Mouse (Mus musculus) liver, adult (tissue): ENCODE measurements at regions not wholly inside any gene's neighbourhood (a gene's known extent, or its start where the extent isn't known, plus 50 kb on each side); places are given as distances from the start of the nearest gene placed in this dataset.

Source experiments
- GATA4 ChIP-seq: IDR thresholded peaks from 2 replicates; pipeline ENCODE4 v1.6.1; 2014; ENCODE audit warnings: mild to moderate bottlenecking, low read length; ENCODE audit not compliant: insufficient replicate concordance

DNA sequence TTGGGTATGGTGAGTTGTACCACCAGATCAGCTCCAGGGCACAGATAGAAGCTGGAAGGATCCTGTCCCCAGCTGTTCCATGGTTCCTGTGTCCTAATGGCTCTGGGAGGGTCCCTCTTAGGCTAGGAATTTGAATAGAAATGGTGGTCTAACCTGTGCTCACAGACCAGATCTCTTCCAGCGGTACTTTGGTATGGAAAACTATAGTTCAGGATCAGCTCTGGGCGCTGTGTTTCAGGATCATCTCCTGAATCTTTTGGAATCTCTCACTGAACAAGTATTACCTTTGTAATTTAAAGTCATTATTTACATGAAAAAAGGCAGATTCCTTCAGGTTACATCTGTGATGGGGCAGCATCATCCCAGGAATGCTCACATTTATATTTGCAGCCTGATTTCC, 208.1 kb upstream of the Podxl start:
- no peak for TF ChIP-seq GATA4

DNA sequence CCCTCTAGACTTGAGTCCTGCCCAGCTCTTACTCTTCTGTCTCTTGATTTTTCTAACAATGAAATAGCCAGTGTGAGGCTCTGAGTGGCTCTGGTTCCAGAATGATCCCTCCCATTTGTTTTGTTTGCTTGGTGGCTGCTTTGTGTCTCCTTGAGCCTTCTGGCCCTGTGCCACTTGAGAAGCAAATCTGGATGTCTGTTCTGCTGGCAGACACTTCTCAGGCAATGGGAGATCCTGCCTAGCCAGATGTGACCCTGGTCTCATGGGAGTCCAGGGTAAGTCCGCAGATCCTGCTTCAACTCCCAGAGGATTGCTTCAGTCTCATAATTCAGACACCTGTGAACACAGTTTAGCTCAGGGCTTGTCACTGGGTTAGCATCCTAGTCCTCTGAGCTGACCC, 181.8 kb upstream of the Podxl start:
- TF ChIP-seq GATA4 = no peak

DNA sequence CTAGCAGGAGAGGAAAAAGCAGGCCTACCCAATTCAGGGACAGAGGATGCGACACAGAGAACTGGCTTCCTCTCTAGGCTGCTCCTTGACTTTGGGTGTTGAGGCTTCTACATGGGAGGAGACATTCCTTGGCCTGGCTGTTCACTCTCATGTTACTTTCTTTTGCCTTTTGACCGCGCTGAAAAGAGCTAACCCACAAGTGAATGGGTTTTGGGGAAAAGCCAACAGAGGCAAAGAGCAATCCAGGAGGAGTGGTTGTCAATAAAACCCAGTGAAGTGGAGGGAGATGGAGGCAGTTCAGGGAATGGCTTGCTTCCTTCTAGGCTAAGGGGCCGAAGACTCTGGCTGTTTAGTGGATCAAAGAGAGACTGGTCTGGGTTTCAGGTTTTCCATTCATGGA, 167.6 kb upstream of the Podxl start:
- TF ChIP-seq GATA4 = no peak

DNA sequence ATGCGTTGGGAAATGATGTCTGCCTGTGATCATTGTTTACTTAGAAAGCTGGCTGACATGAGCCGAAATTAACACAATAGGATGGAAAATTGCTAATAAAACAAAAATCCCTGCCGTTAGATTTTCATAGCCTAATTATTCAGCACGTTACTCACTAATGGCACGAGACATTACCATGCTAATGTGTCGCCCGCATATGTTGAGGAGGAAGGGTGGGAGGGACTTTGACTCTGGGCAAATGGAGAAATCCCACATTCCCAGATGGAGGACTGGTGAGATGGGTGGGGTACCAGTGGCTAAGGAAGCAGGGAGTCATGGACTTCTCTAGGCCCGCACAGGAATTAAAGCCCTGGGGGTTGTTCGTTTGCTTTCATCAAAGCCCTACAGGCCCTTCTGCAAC, 155.8 kb upstream of the Podxl start:
- no peak for TF ChIP-seq GATA4

DNA sequence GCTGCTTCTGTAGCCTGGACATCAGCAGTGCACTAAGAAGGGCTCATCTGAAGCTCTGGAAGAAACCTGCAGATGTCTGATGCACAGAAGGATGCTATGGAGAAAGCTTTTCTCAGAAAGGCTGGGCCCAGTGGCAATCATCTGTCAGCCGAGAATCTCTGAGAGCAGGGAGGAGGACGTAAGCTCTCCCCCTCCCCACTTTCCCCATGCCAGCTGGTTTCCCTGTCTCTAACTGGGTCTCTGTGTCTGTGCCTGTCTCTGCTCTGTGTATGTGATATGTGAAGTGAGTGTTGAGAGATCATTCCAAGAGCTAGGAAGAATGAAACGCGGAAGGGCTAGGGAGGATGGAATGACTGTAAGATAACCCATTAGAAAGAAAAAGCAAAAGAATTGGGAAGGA, 155.1 kb upstream of the Podxl start:
- TF ChIP-seq GATA4 = no peak

DNA sequence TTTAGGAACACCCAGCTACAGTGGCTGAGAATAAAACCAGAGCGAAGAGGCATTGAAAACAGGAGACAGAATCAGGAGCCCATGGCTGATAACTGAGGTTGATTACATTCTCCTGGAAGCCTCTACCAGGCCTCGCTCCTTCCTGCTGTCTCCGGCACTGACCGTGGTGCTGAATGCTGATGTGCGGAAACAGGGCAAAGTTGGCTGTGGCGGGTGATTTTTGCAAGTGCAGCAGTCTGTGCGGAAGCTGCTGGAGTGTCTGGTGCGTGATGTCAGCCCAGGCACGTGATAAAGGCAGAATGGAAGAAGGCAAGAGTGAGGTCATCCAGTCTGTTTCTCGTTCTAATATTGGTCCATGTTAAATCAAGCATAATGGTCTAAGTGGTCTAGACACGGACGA, 153.8 kb upstream of the Podxl start:
- TF ChIP-seq GATA4 = no peak

DNA sequence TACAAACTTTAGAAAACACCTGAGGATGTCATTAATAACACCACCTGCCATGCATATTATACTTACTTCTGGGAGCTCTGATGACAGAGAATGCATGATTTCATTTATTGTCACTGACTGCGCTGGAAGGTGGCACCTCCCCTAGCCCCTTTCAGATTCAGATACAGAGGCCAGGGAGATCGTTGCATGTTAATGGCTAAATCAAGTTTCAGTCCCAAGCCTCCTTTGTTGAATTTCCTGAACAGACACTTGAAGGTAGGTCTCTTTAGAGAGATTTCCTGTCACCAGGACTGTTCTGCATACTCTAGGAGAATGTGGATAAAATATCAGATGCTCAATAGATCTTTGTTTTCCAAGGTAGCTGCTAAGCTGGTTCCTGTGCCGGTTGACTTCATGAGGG, 143.5 kb upstream of the Podxl start:
- TF ChIP-seq GATA4 = no peak

DNA sequence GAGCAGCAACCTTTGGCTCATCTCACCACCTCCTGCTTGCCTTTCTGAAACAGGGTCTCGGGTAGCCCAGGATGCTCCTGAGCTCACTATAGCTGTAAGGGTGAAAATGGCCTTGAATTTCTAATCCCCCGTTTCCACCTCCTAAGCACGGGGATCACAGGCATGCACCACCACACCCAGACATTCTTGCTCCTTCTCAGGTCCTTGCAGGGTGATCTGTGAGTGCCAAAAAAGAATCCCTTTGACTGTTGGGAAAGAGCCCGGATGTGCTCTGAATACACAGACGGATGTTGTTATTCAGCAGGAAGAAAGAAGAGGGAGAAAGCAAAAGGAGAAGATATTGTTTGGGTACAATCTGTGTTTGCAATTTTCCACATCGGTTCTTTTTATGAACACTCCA, 140.4 kb upstream of the Podxl start:
- TF ChIP-seq GATA4 = no peak

DNA sequence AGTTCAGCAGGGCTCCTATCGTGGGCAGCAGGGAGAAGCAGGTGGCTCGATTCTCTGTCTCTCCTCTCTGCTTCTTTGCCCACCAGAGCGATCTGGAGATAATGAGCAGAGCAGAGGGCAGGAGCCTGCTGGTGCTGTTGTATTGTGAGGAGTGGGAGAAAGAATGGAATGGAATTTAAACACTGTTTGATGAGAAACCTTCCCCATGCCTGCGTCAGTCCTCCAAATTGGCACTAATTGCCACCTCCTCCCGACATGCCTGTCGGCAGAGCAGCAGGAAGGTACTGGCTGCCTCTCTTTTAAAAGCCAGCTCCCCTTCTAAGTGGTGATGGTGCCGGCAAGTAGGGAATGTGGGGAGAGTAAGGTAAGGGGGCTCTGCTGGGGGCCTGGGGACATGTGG, 139.2 kb upstream of the Podxl start:
- no peak for TF ChIP-seq GATA4

DNA sequence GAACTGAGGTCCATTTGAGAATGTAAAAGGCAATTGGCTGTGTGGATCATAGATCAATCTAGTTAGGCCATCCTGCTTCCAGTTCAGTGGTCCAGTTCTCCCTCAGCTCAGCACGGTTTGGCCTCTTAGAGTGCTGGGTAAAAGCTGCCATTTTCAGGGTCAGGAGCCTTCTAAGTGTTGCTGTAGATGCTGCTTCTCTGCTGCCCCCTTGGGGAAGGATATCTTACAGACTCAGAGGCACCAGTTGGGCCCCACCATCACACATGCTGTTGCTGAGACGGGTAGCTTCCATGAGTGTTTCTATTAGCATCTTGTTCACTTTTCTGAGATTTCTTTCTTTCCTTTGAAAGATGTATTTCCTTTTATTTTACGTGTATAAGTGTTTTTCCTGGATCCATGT, 132.1 kb upstream of the Podxl start:
- TF ChIP-seq GATA4 = no peak

DNA sequence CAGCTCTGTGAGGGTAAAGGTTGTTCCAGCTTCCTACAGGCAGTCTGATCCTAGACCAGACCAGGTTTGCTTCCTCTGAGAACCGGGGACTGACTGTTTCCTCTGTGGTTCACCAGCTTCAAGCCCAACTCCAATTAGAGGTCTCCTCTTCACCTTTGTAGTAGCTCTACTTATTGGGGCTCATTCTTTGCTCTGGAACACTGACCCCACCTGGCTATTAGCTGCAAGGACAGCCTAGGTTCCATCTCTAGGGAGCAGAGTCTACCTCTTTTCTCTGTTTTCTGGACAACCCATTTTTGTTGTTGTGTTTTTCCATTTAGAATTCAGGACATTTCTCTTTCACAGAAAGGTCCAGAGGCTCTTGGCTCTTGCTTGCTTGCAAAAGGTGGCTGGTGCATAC, 129.3 kb upstream of the Podxl start:
- TF ChIP-seq GATA4 = no peak

DNA sequence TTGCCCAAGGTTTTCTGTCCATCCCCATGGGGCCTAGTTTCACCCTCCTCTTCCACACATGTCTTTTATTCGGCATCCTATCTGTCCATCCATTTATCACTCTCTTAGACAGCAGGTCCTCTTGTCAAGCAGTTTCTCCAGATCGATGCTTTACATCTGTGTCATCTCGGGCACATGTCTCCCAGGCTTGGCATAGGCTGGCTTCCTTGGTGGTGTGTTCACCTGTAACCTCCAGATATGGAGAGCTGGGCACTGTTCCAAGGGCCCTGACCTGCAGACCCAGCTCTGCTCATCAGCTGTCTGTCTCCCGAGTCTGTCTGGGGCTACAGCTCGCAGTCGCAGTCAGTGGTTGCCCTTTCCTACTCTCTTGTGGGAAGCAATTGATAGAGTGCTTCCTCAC, 128.2 kb upstream of the Podxl start:
- no peak for TF ChIP-seq GATA4

DNA sequence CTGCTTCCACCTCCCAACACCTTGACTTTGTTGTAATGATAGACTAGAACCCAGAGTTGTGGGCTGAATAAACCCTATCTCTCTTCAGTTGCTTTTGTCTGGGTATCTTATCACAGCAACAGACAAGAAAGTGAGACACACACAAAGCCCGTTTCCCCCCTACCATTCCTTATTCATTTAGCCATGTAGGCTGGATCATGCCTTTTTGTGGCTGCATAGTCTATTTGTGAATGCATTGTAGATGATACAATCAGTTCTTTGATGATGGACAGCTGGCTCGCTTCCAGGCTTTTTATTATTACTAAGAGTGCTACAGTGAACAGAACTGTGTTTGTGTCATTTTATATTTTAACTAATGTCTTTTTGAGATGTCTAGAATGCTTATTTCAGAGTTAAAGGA, 116.3 kb upstream of the Podxl start:
- no peak for TF ChIP-seq GATA4

DNA sequence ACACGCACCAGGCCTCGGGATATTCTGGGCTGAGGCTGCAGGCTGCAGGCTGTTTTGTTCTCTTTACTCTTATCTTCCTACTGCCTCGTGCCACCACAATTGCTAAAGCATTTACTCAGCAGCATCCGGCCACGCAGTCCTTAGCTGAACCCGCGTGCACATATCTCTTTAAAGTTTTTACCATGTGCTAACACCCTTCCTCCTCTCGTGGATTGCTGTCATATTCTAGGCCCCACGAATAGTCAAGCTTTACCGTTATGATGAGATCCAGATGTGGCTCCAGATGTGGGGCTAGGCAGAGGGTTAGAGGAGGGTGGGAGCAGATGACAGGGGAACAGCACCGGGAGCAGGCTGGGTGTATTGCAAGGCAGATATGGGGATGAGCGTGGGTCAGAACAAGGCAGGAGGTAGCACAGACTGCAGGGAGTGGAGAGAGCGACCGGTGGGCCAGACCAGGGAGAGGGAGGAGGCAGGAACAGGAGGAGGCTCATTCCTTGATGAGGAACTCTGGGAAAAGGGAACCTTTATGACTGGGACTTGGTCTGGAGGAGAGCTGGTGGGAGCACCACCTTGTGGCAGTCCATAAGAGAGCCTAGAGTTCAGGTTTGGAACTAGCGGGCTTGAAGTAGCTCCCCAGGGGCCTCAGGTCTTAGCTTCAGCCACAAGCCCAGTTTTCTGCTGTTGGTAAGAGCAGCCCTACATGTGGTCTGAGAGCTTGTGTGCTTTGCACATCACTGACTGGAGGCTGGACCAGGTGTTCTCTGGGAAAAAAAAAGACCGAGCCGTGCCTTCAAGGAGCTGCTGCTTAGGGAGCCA, 102.1 kb upstream of the Podxl start:
- TF ChIP-seq GATA4 = 0 out of 2 replicates have a peak, but pooled peaks have one; percentile 29

DNA sequence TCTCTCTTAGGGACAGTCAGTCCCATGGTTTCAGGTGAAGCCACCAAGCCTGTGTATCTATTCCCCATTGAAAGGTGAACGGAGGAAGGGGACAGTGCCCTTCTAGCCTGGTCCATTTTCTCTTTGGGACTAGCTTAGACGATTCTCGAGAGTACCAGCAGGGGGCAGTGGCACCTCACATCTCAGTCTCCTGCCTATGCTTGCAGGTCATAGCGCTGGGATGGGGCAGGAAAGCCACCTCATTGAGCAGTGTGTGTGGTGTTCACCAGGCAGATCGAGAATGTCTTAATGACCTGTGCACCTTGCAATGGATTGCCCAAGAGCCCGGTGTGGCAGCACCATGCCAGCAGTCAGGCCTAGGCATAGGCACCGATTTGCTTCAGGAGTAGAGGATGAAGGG, 100.7 kb upstream of the Podxl start:
- no peak for TF ChIP-seq GATA4

DNA sequence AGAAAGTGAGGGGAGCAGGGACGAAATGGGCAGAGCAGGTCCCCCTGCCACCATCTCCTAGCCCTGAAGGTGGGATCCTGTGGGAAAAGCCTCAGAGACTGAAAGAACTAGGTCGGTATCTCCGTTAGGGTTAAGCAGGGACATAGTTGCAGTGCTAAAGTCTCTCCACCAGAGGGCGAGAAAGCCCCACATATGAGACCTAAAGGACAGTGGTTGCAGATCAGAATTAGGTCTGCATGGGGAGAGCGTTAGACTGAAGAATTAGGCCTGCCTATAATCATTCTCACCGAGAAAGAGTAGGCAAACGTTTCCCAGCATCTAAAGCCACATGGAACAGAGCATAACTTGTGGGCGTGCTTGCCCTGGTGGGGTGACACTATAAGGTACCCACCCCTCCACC, 97.0 kb upstream of the Podxl start:
- TF ChIP-seq GATA4 = no peak

DNA sequence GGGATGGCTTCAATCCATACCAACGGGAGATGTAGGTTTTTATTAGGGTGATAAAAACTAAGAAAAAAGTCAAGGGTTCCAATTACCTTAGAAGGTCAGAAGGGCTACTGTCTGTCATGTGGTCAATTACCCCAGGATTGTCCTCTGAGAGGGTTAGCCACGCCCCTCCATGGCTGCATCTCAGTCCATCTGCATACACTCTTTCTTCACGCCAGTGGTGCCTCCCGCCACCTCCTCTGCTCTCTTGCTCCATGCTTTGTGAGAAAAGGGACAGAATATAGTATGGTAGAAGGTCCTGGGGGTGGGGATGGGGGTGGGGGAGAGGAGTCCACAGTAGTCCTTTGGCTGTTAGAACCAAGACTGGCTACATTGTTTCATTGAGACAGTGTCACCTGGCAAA, 96.1 kb upstream of the Podxl start:
- no peak for TF ChIP-seq GATA4
